Mouse (Mus musculus) macrophage (primary cell): ENCODE data around the gene Adamts13. TPM values are rescaled to one million over a fixed set of nuclear protein-coding genes. Genes with fewer than 3 reads are reported as not detected.

Experiments used
- H3K27ac ChIP-seq: fragments of 350-480 bp; formaldehyde crosslinking; 2 replicates; pipeline ENCODE4 v1.9.0; 2021
- H3K36me3 ChIP-seq: fragments of 350-480 bp; formaldehyde crosslinking; 2 replicates; pipeline ENCODE4 v1.9.0; 2021; ENCODE audit errors: inconsistent target
- H3K4me3 ChIP-seq: fragments of 350-480 bp; formaldehyde crosslinking; 2 replicates; pipeline ENCODE4 v1.9.0; 2021; ENCODE audit errors: inconsistent target
- H3K79me2 ChIP-seq: fragments of 350-480 bp; formaldehyde crosslinking; 2 replicates; pipeline ENCODE4 v1.9.0; 2021; ENCODE audit errors: inconsistent target
- WGBS: methylation state at CpG from one replicate; pipeline ENCODE4 v1.1.7; 2026; ENCODE audit warnings: inconsistent platforms; ENCODE audit not compliant: missing documents; 5-methylcytosine and 5-hydroxymethylcytosine counted together
- polyA plus RNA-seq: library from polyadenylated mRNA; stranded (reverse); fragments of 250-400 nt; gene quantifications from 3 replicates; pipeline ENCODE4 v1.2.4, GENCODE M21; 2018; ENCODE audit warnings: inconsistent platforms

Adamts13 gene
- polyA plus RNA-seq, 1 experiment from 2014 or later: not detected

GRCm38 (mm10) chr2:27036003-27036402 lies 62.8 kb downstream of the Adamts13 start:
- Histone ChIP-seq H3K36me3 (no peaks in the 10 kb centered on the region), H3K27ac (no peak overlapping the region), H3K79me2 (no peaks in the 10 kb centered on the region), H3K4me3 (no peak overlapping the region)
- WGBS: 58% methylated on average over 3 of the region's 3 CpGs

GRCm38 (mm10) chr2:27037008-27037407 lies 63.8 kb downstream of the Adamts13 start:
- no peak overlapping the region for H3K27ac ChIP-seq
- WGBS: 83% methylated on average over 4 of the region's 4 CpGs
- no peaks in the 10 kb centered on the region for H3K79me2 ChIP-seq
- H3K4me3 ChIP-seq: no peak overlapping the region
- no peaks in the 10 kb centered on the region for H3K36me3 ChIP-seq

- no peak overlapping the region for H3K4me3 ChIP-seq
- no peaks in the 10 kb centered on the region for H3K79me2 ChIP-seq
- no peak overlapping the region for H3K27ac ChIP-seq
- 0% methylated on average over 3 of the region's 3 CpGs for WGBS
- no peaks in the 10 kb centered on the region for H3K36me3 ChIP-seq
These were observed 65.4 kb downstream of the Adamts13 start for GRCm38 (mm10) chr2:27038596-27038995.

- no peak overlapping the region for H3K4me3 ChIP-seq
- no peak overlapping the region for H3K27ac ChIP-seq
- H3K79me2 ChIP-seq: no peaks in the 10 kb centered on the region
- WGBS: 11% methylated on average over 1 of the region's 1 CpGs
- H3K36me3 ChIP-seq: no peaks in the 10 kb centered on the region
These were observed 66.1 kb downstream of the Adamts13 start for GRCm38 (mm10) chr2:27039286-27039685.

GRCm38 (mm10) chr2:27042131-27042844 lies 69.1 kb downstream of the Adamts13 start:
- Histone ChIP-seq H3K36me3 (no peaks in the 10 kb centered on the region), H3K27ac (no peak overlapping the region), H3K4me3 (no peak overlapping the region), H3K79me2 (no peaks in the 10 kb centered on the region)
- 63% methylated on average over 8 of the region's 8 CpGs for WGBS

GRCm38 (mm10) chr2:27043461-27043860 lies 70.2 kb downstream of the Adamts13 start:
- no peak overlapping the region for H3K27ac ChIP-seq
- no peaks in the 10 kb centered on the region for H3K36me3 ChIP-seq
- H3K4me3 ChIP-seq: no peak overlapping the region
- no peaks in the 10 kb centered on the region for H3K79me2 ChIP-seq
- WGBS: 68% methylated on average over 2 of the region's 3 CpGs

- H3K79me2 ChIP-seq: no peaks in the 10 kb centered on the region
- no peaks in the 10 kb centered on the region for H3K36me3 ChIP-seq
- 92% methylated on average over 4 of the region's 4 CpGs for WGBS
- no peak overlapping the region for H3K27ac ChIP-seq
- H3K4me3 ChIP-seq: no peak overlapping the region
These were observed 71.0 kb downstream of the Adamts13 start for GRCm38 (mm10) chr2:27044166-27044565.

- Histone ChIP-seq H3K4me3 (no peak overlapping the region), H3K27ac (no peak overlapping the region), H3K36me3 (no peaks in the 10 kb centered on the region), H3K79me2 (no peaks in the 10 kb centered on the region)
- 76% methylated on average over 3 of the region's 3 CpGs for WGBS
These were observed 71.4 kb downstream of the Adamts13 start for GRCm38 (mm10) chr2:27044641-27045040.

- H3K36me3 ChIP-seq: no peaks in the 10 kb centered on the region
- no peak overlapping the region for H3K27ac ChIP-seq
- 81% methylated on average over 8 of the region's 8 CpGs for WGBS
These were observed 73.0 kb downstream of the Adamts13 start for GRCm38 (mm10) chr2:27045979-27046770.

GRCm38 (mm10) chr2:27049408-27049807 lies 76.2 kb downstream of the Adamts13 start:
- 74% methylated on average over 6 of the region's 6 CpGs for WGBS

More at GRCm38 (mm10) chr2:27045979-27046770, 73.0 kb downstream of the Adamts13 start:
- no peaks in the 10 kb centered on the region for H3K79me2 ChIP-seq
- H3K4me3 ChIP-seq: no peak overlapping the region

GRCm38 (mm10) chr2:27058251-27058650 lies 85.0 kb downstream of the Adamts13 start:
- Histone ChIP-seq H3K79me2 (no peaks in the 10 kb centered on the region), H3K27ac (no peak overlapping the region), H3K4me3 (no peak overlapping the region), H3K36me3 (no peaks in the 10 kb centered on the region)
- whole genome bisulfite sequencing: 27% methylated on average over 4 of the region's 4 CpGs

More at GRCm38 (mm10) chr2:27049408-27049807, 76.2 kb downstream of the Adamts13 start:
- Histone ChIP-seq H3K4me3 (no peak overlapping the region), H3K36me3 (no peaks in the 10 kb centered on the region), H3K79me2 (no peaks in the 10 kb centered on the region), H3K27ac (no peak overlapping the region)

GRCm38 (mm10) chr2:27058751-27059150 lies 85.5 kb downstream of the Adamts13 start:
- 21% methylated on average over 12 of the region's 12 CpGs for WGBS
- Histone ChIP-seq H3K79me2 (no peaks in the 10 kb centered on the region), H3K4me3 (no peak overlapping the region), H3K27ac (no peak overlapping the region), H3K36me3 (no peaks in the 10 kb centered on the region)

- WGBS: 82% methylated on average over 9 of the region's 9 CpGs
- Histone ChIP-seq H3K36me3 (no peaks in the 10 kb centered on the region), H3K4me3 (no peak overlapping the region), H3K27ac (no peak overlapping the region), H3K79me2 (no peaks in the 10 kb centered on the region)
These were observed 86.0 kb downstream of the Adamts13 start for GRCm38 (mm10) chr2:27059187-27059586.
